Mouse (Mus musculus): ENCODE measurements around the gene Fam187b. TPM values are rescaled to one million over a fixed set of nuclear protein-coding genes. Genes with fewer than 3 reads are reported as not detected.
A peak's percentile ranks its signal among the peaks of the same experiment; 100 is the strongest.

The Fam187b gene
- total and polyA plus RNA-seq, 3 experiments = not detected

DNA sequence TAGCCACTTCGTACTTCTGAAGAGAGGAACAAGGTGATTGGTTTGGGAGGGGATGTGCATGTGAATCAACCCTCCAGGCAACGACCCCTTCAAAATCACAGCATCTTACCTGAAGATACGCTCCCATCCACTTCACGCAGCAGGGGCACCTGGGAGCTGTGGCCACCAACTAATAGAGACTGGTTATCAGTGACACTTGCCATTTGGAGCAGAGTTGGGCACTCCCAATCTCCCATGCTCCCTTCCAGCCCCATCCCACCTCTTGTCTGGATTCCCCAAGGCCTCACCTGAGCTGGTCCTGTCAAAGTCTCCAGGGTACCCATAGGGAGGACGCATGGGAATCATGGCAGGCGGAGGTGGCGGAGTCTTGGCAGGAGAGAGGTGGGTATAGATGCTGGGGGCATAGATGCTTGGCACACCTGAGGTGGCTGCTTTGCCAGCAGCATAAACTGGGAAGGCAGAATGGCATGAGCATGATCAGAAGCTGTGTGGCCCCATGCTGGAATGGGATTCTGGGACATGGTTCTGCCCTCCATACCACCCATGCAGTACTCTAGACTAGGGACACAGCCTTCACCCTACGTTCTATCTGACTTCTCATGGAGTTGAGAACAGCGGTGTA, 14.6 kb upstream of the Fam187b start:
- peaks cover 0 to 9% of the 10 kb centered on the region in 2 experiments; a peak in 3 of 4 replicates for H3K36me3 ChIP-seq (ENCODE audit: control insufficient read depth in 1 of 2, insufficient read depth in 2 of 2, low read length in 2 of 2)
- no peak for DNase-seq (ENCODE audit: low read depth, low spot score)
- H3K27me3 ChIP-seq (ENCODE audit: control insufficient read depth in 1 of 2, insufficient read depth in 2 of 2, low read length in 2 of 2) = no peaks in the 10 kb centered on the region; a peak in 1 of 4 replicates
- TF ChIP-seq POLR2AphosphoS2 (IDR thresholded peaks at IDR 0.05; ENCODE audit: low read length) (0 out of 2 replicates have a peak, but pooled peaks have one; percentile 42), TBP (IDR thresholded peaks at IDR 0.05; ENCODE audit: low read depth, low read length) (no peak), TCF12 (IDR thresholded peaks at IDR 0.05; ENCODE audit: low read depth, low read length) (no peak), USF2 (IDR thresholded peaks at IDR 0.05; ENCODE audit: borderline replicate concordance in 1 of 2, insufficient read depth in 1 of 2, low read depth in 1 of 2, low read length in 2 of 2) (no peak)
- H3K27ac ChIP-seq (ENCODE audit: control insufficient read depth, low read depth, low read length) = no peak overlapping the region
- H3K4me3 ChIP-seq (ENCODE audit: control insufficient read depth in 1 of 2, insufficient read depth in 1 of 2, low read depth in 2 of 2, low read length in 2 of 2) = no peak overlapping the region
- H3K9ac ChIP-seq (ENCODE audit: control insufficient read depth, low read depth, low read length, poor library complexity, severe bottlenecking) = no peak overlapping the region
- H3K4me1 ChIP-seq (ENCODE audit: control insufficient read depth in 1 of 2, insufficient read depth in 2 of 2, low read length in 2 of 2) = peaks cover 0 to 10% of the 10 kb centered on the region in 2 experiments; a peak in 1 of 4 replicates
- H3K9me3 ChIP-seq (replicated peaks; ENCODE audit: insufficient read depth, low read length) = no peaks in the 10 kb centered on the region
- H3K79me2 ChIP-seq (ENCODE audit: control insufficient read depth, insufficient read depth, low read length, poor library complexity) = peaks cover 18% of the 10 kb centered on the region

DNA sequence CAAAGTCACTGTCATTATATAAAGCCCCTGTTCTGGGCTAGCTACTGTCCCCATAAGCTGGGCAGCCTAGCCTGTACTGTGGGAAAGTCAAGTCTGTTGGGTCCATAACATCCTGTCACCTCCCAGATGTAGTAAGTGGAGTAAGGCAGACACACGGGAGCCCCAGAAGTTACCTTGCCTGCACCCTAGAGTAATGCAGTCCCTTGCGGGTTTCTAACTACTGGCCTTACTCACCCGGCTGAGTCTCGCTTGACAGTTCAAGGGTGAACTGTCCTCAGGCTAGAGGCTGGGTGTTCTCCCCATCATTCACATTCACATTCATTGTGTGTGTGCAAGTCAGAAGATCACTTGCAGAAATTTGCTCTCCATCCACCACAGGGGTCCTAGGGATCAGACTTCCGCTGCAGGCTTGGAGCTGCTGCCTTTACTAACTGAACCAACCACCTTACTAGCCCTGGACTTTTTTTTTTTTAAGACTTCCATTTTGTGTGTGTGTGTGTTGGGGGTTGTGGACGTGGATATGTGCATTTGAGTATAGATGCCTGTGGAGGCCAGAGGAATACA, 13.7 kb upstream of the Fam187b start:
- H3K79me2 ChIP-seq (ENCODE audit: control insufficient read depth, insufficient read depth, low read length, poor library complexity) = peaks cover 18% of the 10 kb centered on the region
- H3K27ac ChIP-seq (ENCODE audit: control insufficient read depth, low read depth, low read length) = no peak overlapping the region
- H3K27me3 ChIP-seq (ENCODE audit: control insufficient read depth in 1 of 2, insufficient read depth in 2 of 2, low read length in 2 of 2) = no peaks in the 10 kb centered on the region; a peak in 1 of 4 replicates
- peaks cover 0 to 9% of the 10 kb centered on the region in 2 experiments; a peak in 1 of 4 replicates for H3K4me1 ChIP-seq (ENCODE audit: control insufficient read depth in 1 of 2, insufficient read depth in 2 of 2, low read length in 2 of 2)
- peaks cover 0 to 9% of the 10 kb centered on the region in 2 experiments; a peak in 2 of 4 replicates for H3K36me3 ChIP-seq (ENCODE audit: control insufficient read depth in 1 of 2, insufficient read depth in 2 of 2, low read length in 2 of 2)
- TF ChIP-seq TBP (IDR thresholded peaks at IDR 0.05; ENCODE audit: low read depth, low read length) (no peak), KAT2A (conservative IDR thresholded peaks at IDR 0.05; ENCODE audit: low read depth, low read length) (no peak)
- no peak overlapping the region for H3K4me3 ChIP-seq (ENCODE audit: control insufficient read depth in 1 of 2, insufficient read depth in 1 of 2, low read depth in 2 of 2, low read length in 2 of 2)
- no peak overlapping the region for H3K9ac ChIP-seq (ENCODE audit: control insufficient read depth, low read depth, low read length, poor library complexity, severe bottlenecking)
- no peaks in the 10 kb centered on the region for H3K9me3 ChIP-seq (replicated peaks; ENCODE audit: insufficient read depth, low read length)
- DNase-seq (ENCODE audit: low read depth, low spot score) = no peak

GRCm38 (mm10) chr7:30962862-30963261, 10.7 kb upstream of the Fam187b start:
- peaks cover 0 to 3% of the 10 kb centered on the region in 2 experiments; a peak in 1 of 4 replicates for H3K4me1 ChIP-seq (ENCODE audit: control insufficient read depth in 1 of 2, insufficient read depth in 2 of 2, low read length in 2 of 2)

More at GRCm38 (mm10) chr7:30962862-30963261, 10.7 kb upstream of the Fam187b start:
- Histone ChIP-seq H3K36me3 (ENCODE audit: control insufficient read depth in 1 of 2, insufficient read depth in 2 of 2, low read length in 2 of 2) (peaks cover 0 to 5% of the 10 kb centered on the region in 2 experiments; a peak in 2 of 4 replicates), H3K79me2 (ENCODE audit: control insufficient read depth, insufficient read depth, low read length, poor library complexity) (peaks cover 1% of the 10 kb centered on the region; the same call in 1 of the 2 replicates), H3K27me3 (ENCODE audit: control insufficient read depth in 1 of 2, insufficient read depth in 2 of 2, low read length in 2 of 2) (peaks cover 0 to 1% of the 10 kb centered on the region in 2 experiments; a peak in 3 of 4 replicates), H3K4me3 (ENCODE audit: control insufficient read depth in 1 of 2, insufficient read depth in 1 of 2, low read depth in 2 of 2, low read length in 2 of 2) (no peak overlapping the region), H3K27ac (ENCODE audit: control insufficient read depth, low read depth, low read length) (no peak overlapping the region), H3K9me3 (replicated peaks; ENCODE audit: insufficient read depth, low read length) (no peaks in the 10 kb centered on the region), H3K9ac (ENCODE audit: control insufficient read depth, low read depth, low read length, poor library complexity, severe bottlenecking) (no peak overlapping the region)
- no peak for DNase-seq (ENCODE audit: low read depth, low spot score)
- TF ChIP-seq CTCF (IDR thresholded peaks at IDR 0.05 in 2 of 3, conservative IDR thresholded peaks at IDR 0.05 in 1 of 3; ENCODE audit: control insufficient read depth in 1 of 3, insufficient read depth in 1 of 3, low read depth in 2 of 3, low read length in 3 of 3, poor library complexity in 1 of 3, severe bottlenecking in 1 of 3) (no peak), RAD21 (IDR thresholded peaks at IDR 0.05; ENCODE audit: low read depth, low read length) (no peak), JUND (IDR thresholded peaks at IDR 0.05; ENCODE audit: low read depth, low read length) (no peak), GABPA (IDR thresholded peaks at IDR 0.05; ENCODE audit: low read depth, low read length) (no peak), CHD2 (IDR thresholded peaks at IDR 0.05; ENCODE audit: low read length) (no peak), MYB (IDR thresholded peaks at IDR 0.05; ENCODE audit: low read depth, low read length) (no peak), MEF2A (IDR thresholded peaks at IDR 0.05; ENCODE audit: extremely low read depth, insufficient replicate concordance, low read depth, low read length, poor library complexity, severe bottlenecking) (no peak), HCFC1 (IDR thresholded peaks at IDR 0.05; ENCODE audit: low read depth, low read length) (no peak), POLR2A (IDR thresholded peaks at IDR 0.05; ENCODE audit: control insufficient read depth in 1 of 2, insufficient read depth in 1 of 2, low read depth in 1 of 2, low read length in 2 of 2, poor library complexity in 1 of 2) (no peak), MAX (IDR thresholded peaks at IDR 0.05; ENCODE audit: low read length) (no peak), POLR2AphosphoS2 (IDR thresholded peaks at IDR 0.05; ENCODE audit: low read length) (no peak), KAT2A (conservative IDR thresholded peaks at IDR 0.05; ENCODE audit: low read depth, low read length) (no peak), USF1 (IDR thresholded peaks at IDR 0.05; ENCODE audit: low read depth, low read length) (no peak), POLR2AphosphoS5 (IDR thresholded peaks at IDR 0.05; ENCODE audit: borderline replicate concordance, low read depth, low read length) (no peak), UBTF (IDR thresholded peaks at IDR 0.05; ENCODE audit: borderline replicate concordance, insufficient read depth, low read depth, low read length) (no peak), ZMIZ1 (IDR thresholded peaks at IDR 0.05; ENCODE audit: low read depth, low read length) (no peak), BHLHE40 (IDR thresholded peaks at IDR 0.05; ENCODE audit: borderline replicate concordance, low read depth, low read length) (no peak), RCOR1 (IDR thresholded peaks at IDR 0.05; ENCODE audit: low read depth, low read length) (no peak), USF2 (IDR thresholded peaks at IDR 0.05; ENCODE audit: borderline replicate concordance in 1 of 2, insufficient read depth in 1 of 2, low read depth in 1 of 2, low read length in 2 of 2) (no peak), TBP (IDR thresholded peaks at IDR 0.05; ENCODE audit: low read depth, low read length) (no peak)

All from MEL (cell line).